Mouse (Mus musculus) liver, adult 2 months (tissue): ENCODE measurements around the gene Sgms2.

Source experiments
- CTCF ChIP-seq: fragments of 200-500 bp; IDR thresholded peaks from 2 replicates; pipeline ENCODE4 v1.5.1; 2011; ENCODE audit warnings: low read depth, low read length, control low read depth
- POLR2A ChIP-seq: fragments of 200-500 bp; IDR thresholded peaks from 2 replicates; pipeline ENCODE4 v1.6.1; 2011; ENCODE audit warnings: low read length, control low read depth; ENCODE audit not compliant: insufficient read depth; ENCODE audit errors: extremely low read depth

DNA sequence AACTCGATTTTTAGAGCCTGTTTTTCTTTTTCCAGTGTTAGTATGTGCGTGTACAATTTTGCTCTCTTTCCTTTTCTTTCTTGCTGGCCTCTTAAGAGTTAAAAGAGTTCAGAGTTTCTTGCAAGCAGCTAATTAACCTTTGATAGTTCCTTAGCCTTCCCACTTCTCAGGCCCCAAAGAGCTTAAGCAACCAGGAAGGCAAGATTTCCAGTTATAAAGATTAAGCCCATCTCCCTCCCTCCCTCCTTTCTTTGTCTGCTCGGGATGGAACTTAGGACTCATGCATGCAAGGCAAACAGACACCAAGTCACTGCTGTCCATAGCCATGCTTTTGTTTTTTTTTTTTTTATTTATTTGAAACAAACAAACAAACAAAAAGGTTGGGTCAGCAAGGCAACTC, 198.3 kb downstream of the Sgms2 start:
- TF ChIP-seq POLR2A (no peak), CTCF (no peak)
